Mouse (Mus musculus) limb, embryonic 13.5 days (tissue): ENCODE results near the gene Pcif1. TPM values are rescaled to one million over a fixed set of nuclear protein-coding genes. Genes with fewer than 3 reads are reported as not detected.

Experiments used
- ATAC-seq: fragments of 200-750 bp; cut with Nextera tagmentation; 2 replicates; pipeline ENCODE4 v1.8.0; 2017; ENCODE audit warnings: low read depth, moderate number of reproducible peaks, moderate TSS enrichment; ENCODE audit not compliant: low FRiP score
- H3K27ac ChIP-seq: fragments of 300-500 bp; sonication (generic); 2 replicates; pipeline ENCODE4 v1.5.1; 2015; ENCODE audit warnings: inconsistent platforms, mild to moderate bottlenecking, moderate library complexity
- H3K27me3 ChIP-seq: fragments of 300-500 bp; sonication (generic); 2 replicates; pipeline ENCODE4 v1.6.1; 2015; ENCODE audit warnings: mild to moderate bottlenecking, inconsistent platforms
- H3K36me3 ChIP-seq: fragments of 300-500 bp; sonication (generic); 2 replicates; pipeline ENCODE4 v1.6.1; 2015; ENCODE audit warnings: inconsistent platforms, mild to moderate bottlenecking, moderate library complexity
- H3K4me1 ChIP-seq: fragments of 300-500 bp; sonication (generic); 2 replicates; pipeline ENCODE4 v1.6.1; 2015; ENCODE audit warnings: inconsistent platforms
- H3K4me2 ChIP-seq: fragments of 300-500 bp; sonication (generic); replicated peaks from 2 replicates; pipeline ENCODE4 v1.6.1; 2015; ENCODE audit warnings: inconsistent platforms, mild to moderate bottlenecking, moderate library complexity
- H3K4me3 ChIP-seq: fragments of 300-500 bp; sonication (generic); 2 replicates; pipeline ENCODE4 v1.5.1; 2015; ENCODE audit warnings: moderate library complexity, mild to moderate bottlenecking, inconsistent platforms
- H3K9ac ChIP-seq: fragments of 300-500 bp; sonication (generic); 2 replicates; pipeline ENCODE4 v1.6.1; 2015; ENCODE audit warnings: mild to moderate bottlenecking, inconsistent platforms
- H3K9me3 ChIP-seq: fragments of 300-500 bp; sonication (generic); 2 replicates; pipeline ENCODE4 v1.6.1; 2016; ENCODE audit warnings: inconsistent platforms
- WGBS: fragments of 180-500 bp; shearing (Covaris S2); methylation state at CpG from one replicate; pipeline ENCODE4 v1.1.7; 2015; 5-methylcytosine and 5-hydroxymethylcytosine counted together
- polyA plus RNA-seq: library from polyadenylated mRNA; unstranded; fragments of >200 nt; fragmentation: Nextera tagmentation; extraction: Ambion mirVana; gene quantifications from 2 replicates; pipeline ENCODE4 v1.2.1, GENCODE M21; 2015

Pcif1 gene
- polyA plus RNA-seq, 1 experiment from 2014 or later: 87.4 TPM

DNA sequence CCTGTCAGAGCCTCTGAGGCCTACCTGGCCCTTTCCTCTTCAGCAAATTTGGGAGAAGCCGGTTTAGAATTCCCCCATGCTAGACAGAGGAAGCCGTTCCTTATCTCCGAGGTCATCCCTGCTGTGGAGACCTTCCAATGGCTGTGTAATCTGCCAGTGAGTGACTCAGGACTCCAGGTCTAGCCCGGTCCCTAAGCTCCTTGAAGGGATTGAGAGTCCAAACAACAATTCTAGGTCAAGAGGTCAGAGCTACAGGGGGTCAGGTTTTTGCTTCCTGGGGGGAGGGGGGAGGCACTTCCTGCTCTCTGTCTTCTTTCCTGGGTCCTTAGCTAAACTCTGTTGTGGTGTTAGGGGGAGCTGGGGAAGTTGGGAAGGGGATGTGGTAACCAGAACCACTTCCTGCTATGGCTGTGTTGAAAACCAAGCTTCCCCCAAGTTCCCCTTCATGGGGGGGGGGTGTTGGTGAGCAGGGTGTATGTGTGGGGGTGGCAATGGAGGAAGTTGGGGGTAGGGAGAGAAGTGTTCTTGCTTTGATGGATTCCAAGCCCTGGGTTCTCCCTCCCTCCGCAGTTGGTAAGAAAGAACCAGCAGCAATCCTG is 63.7 kb downstream of the Pcif1 start:
- peaks cover 46% of the 10 kb centered on the region for H3K4me1 ChIP-seq
- ATAC-seq: no peak
- no peak overlapping the region for H3K27ac ChIP-seq
- H3K27me3 ChIP-seq: peaks cover 48% of the 10 kb centered on the region
- H3K9me3 ChIP-seq: no peaks in the 10 kb centered on the region
- H3K9ac ChIP-seq: no peak overlapping the region
- WGBS: 15% methylated on average over 5 of the region's 5 CpGs
- no peaks in the 10 kb centered on the region for H3K36me3 ChIP-seq
- no peak overlapping the region for H3K4me2 ChIP-seq
- H3K4me3 ChIP-seq: no peak overlapping the region

Other genes starting within 250 kb of the Pcif1 start
- not detected in 2 replicates for gene Wfdc16, start 240.5 kb upstream of the Pcif1 start, polyA plus RNA-seq
- not detected in 2 replicates for gene Wfdc10, start 223.3 kb upstream of the Pcif1 start, polyA plus RNA-seq
- gene Wfdc9, start 222.7 kb upstream of the Pcif1 start, polyA plus RNA-seq: not detected in 2 replicates
- gene Wfdc11, start 205.2 kb upstream of the Pcif1 start, polyA plus RNA-seq: not detected in 2 replicates
- gene Wfdc13, start 194.2 kb upstream of the Pcif1 start, polyA plus RNA-seq: 0.18 and 0.36 TPM in 2 replicates
- gene Spint4, start 180.8 kb upstream of the Pcif1 start, polyA plus RNA-seq: not detected in 2 replicates
- gene Spint5, start 164.0 kb upstream of the Pcif1 start, polyA plus RNA-seq: not detected in 2 replicates
- gene Wfdc3, start 133.4 kb upstream of the Pcif1 start, polyA plus RNA-seq: 0.69 and 0.87 TPM in 2 replicates
- 80.6 and 85.1 TPM in 2 replicates for gene Dnttip1, start 133.3 kb upstream of the Pcif1 start, polyA plus RNA-seq
- 432 and 450 TPM in 2 replicates for gene Ube2c, start 109.4 kb upstream of the Pcif1 start, polyA plus RNA-seq
- gene Tnnc2, start 99.3 kb upstream of the Pcif1 start, polyA plus RNA-seq: 190 and 195 TPM in 2 replicates
- 26.3 and 27.6 TPM in 2 replicates for gene Snx21, start 93.5 kb upstream of the Pcif1 start, polyA plus RNA-seq
- 17.5 and 17.6 TPM in 2 replicates for gene Acot8, start 74.4 kb upstream of the Pcif1 start, polyA plus RNA-seq
- 6.8 and 7.2 TPM in 2 replicates for gene Zswim3, start 74.2 kb upstream of the Pcif1 start, polyA plus RNA-seq
- 17.8 and 18.2 TPM in 2 replicates for gene Zswim1, start 56.6 kb upstream of the Pcif1 start, polyA plus RNA-seq
- gene Spata25, start 50.8 kb upstream of the Pcif1 start, polyA plus RNA-seq: not detected in 2 replicates
- gene Ctsa, start 46.4 kb upstream of the Pcif1 start, polyA plus RNA-seq: 131 and 135 TPM in 2 replicates
- gene Neurl2, start 45.8 kb upstream of the Pcif1 start, polyA plus RNA-seq: 6.7 and 7.1 TPM in 2 replicates
- gene Pltp, start 21.6 kb upstream of the Pcif1 start, polyA plus RNA-seq: 36.7 and 44.0 TPM in 2 replicates
- 13.5 and 15.2 TPM in 2 replicates for gene Zfp335, start 32.5 kb downstream of the Pcif1 start, polyA plus RNA-seq
- gene Mmp9, start 61.5 kb downstream of the Pcif1 start, polyA plus RNA-seq: 5.5 and 7.1 TPM in 2 replicates
- gene Slc12a5, start 81.5 kb downstream of the Pcif1 start, polyA plus RNA-seq: 1.00 and 1.2 TPM in 2 replicates
- 92.3 and 99.1 TPM in 2 replicates for gene Ncoa5, start 155.6 kb downstream of the Pcif1 start, polyA plus RNA-seq
- gene Cd40, start 176.3 kb downstream of the Pcif1 start, polyA plus RNA-seq: 7.5 and 8.4 TPM in 2 replicates
- not detected in 2 replicates for gene 1700025C18Rik, start 211.4 kb downstream of the Pcif1 start, polyA plus RNA-seq